Mouse (Mus musculus) intestine, postnatal 0 days (tissue): ENCODE results near the gene Mcoln2. TPM values are rescaled to one million over a fixed set of nuclear protein-coding genes. Genes with fewer than 3 reads are reported as not detected.

Experiments used
- ATAC-seq: fragments of 200-750 bp; cut with Nextera tagmentation; 2 replicates; pipeline ENCODE4 v1.8.0; 2017; ENCODE audit warnings: mild to moderate bottlenecking, moderate TSS enrichment, moderate library complexity
- H3K27ac ChIP-seq: fragments of 300-500 bp; sonication (generic); 2 replicates; pipeline ENCODE4 v1.5.1; 2014; ENCODE audit warnings: mild to moderate bottlenecking, low read depth, low read length, moderate library complexity
- H3K27me3 ChIP-seq: fragments of 300-500 bp; sonication (generic); replicated peaks from 2 replicates; pipeline ENCODE4 v1.6.1; 2014; ENCODE audit warnings: low read length, mixed read lengths; ENCODE audit not compliant: control insufficient read depth, insufficient read depth
- H3K36me3 ChIP-seq: fragments of 300-500 bp; sonication (generic); 2 replicates; pipeline ENCODE4 v1.6.1; 2014; ENCODE audit warnings: mild to moderate bottlenecking, moderate library complexity; ENCODE audit not compliant: control insufficient read depth, insufficient read depth
- H3K4me1 ChIP-seq: fragments of 300-500 bp; sonication (generic); replicated peaks from 2 replicates; pipeline ENCODE4 v1.6.1; 2014; ENCODE audit warnings: antibody characterized with exemption, low read length, mixed read lengths; ENCODE audit not compliant: control insufficient read depth, insufficient read depth
- H3K4me2 ChIP-seq: fragments of 300-500 bp; sonication (generic); replicated peaks from 2 replicates; pipeline ENCODE4 v1.6.1; 2014; ENCODE audit warnings: low read depth, mild to moderate bottlenecking, moderate library complexity
- H3K4me3 ChIP-seq: fragments of 300-500 bp; sonication (generic); 2 replicates; pipeline ENCODE4 v1.5.1; 2014; ENCODE audit warnings: low read depth, low read length
- H3K9ac ChIP-seq: fragments of 300-500 bp; sonication (generic); 2 replicates; pipeline ENCODE4 v1.6.1; 2014; ENCODE audit warnings: mild to moderate bottlenecking, low read depth, low read length
- H3K9me3 ChIP-seq: fragments of 300-500 bp; sonication (generic); 2 replicates; pipeline ENCODE4 v1.6.1; 2016; ENCODE audit warnings: mixed run types; ENCODE audit not compliant: control insufficient read depth
- CTCF ChIP-seq: sonication (generic); IDR thresholded peaks from 2 replicates; pipeline ENCODE4 v1.5.1; 2016; ENCODE audit warnings: low read depth, mild to moderate bottlenecking, control low read depth, antibody characterized with exemption, moderate library complexity
- WGBS: fragments of 180-500 bp; shearing (Covaris S2); extraction: QIAGEN DNeasy Blood & Tissue Kit; methylation state at CpG from one replicate; pipeline ENCODE4 v1.1.7; 2014; 5-methylcytosine and 5-hydroxymethylcytosine counted together
- polyA plus RNA-seq: library from polyadenylated mRNA; unstranded; fragments of >200 nt; fragmentation: Nextera tagmentation; extraction: Ambion mirVana; gene quantifications from 2 replicates; pipeline ENCODE4 v1.2.1, GENCODE M21; 2015

Gene Mcoln2
- polyA plus RNA-seq, 1 experiment from 2014 or later = 6.4 TPM

- no peak for ATAC-seq
- Histone ChIP-seq H3K4me1 (no peaks in the 10 kb centered on the region), H3K4me2 (no peak overlapping the region), H3K27ac (no peak overlapping the region), H3K27me3 (no peaks in the 10 kb centered on the region), H3K9ac (no peak overlapping the region), H3K36me3 (no peaks in the 10 kb centered on the region), H3K9me3 (no peaks in the 10 kb centered on the region), H3K4me3 (no peak overlapping the region)
- no peak for TF ChIP-seq CTCF
- WGBS = 48% methylated on average over 4 of the region's 4 CpGs
Measured at GRCm38 (mm10) chr3:146233741-146234140, 84.1 kb downstream of the Mcoln2 start.

GRCm38 (mm10) chr3:146234530-146234929, 84.9 kb downstream of the Mcoln2 start:
- no peaks in the 10 kb centered on the region for H3K9me3 ChIP-seq
- WGBS = 40% methylated on average over 10 of the region's 10 CpGs
- H3K4me3 ChIP-seq = no peak overlapping the region
- no peak for TF ChIP-seq CTCF
- no peak for ATAC-seq
- no peaks in the 10 kb centered on the region for H3K27me3 ChIP-seq
- H3K9ac ChIP-seq = no peak overlapping the region
- no peaks in the 10 kb centered on the region for H3K36me3 ChIP-seq
- H3K4me2 ChIP-seq = no peak overlapping the region
- H3K27ac ChIP-seq = no peak overlapping the region
- no peaks in the 10 kb centered on the region for H3K4me1 ChIP-seq

GRCm38 (mm10) chr3:146236280-146236679, 86.6 kb downstream of the Mcoln2 start:
- WGBS = 44% methylated on average over 8 of the region's 8 CpGs

GRCm38 (mm10) chr3:146237676-146238075, 88.0 kb downstream of the Mcoln2 start:
- Histone ChIP-seq H3K36me3 (no peaks in the 10 kb centered on the region), H3K4me1 (no peaks in the 10 kb centered on the region), H3K4me3 (no peak overlapping the region), H3K4me2 (no peak overlapping the region), H3K27me3 (no peaks in the 10 kb centered on the region), H3K9ac (no peak overlapping the region), H3K27ac (no peak overlapping the region), H3K9me3 (no peaks in the 10 kb centered on the region)
- WGBS = 86% methylated on average over 5 of the region's 5 CpGs
- no peak for TF ChIP-seq CTCF
- no peak for ATAC-seq

More at GRCm38 (mm10) chr3:146236280-146236679, 86.6 kb downstream of the Mcoln2 start:
- no peak for TF ChIP-seq CTCF
- H3K4me1 ChIP-seq = no peaks in the 10 kb centered on the region
- H3K4me3 ChIP-seq = no peak overlapping the region
- no peak overlapping the region for H3K27ac ChIP-seq
- H3K4me2 ChIP-seq = no peak overlapping the region
- H3K9ac ChIP-seq = no peak overlapping the region
- H3K36me3 ChIP-seq = no peaks in the 10 kb centered on the region
- ATAC-seq = 0 out of 2 replicates have a peak, but pooled peaks have one; percentile 25
- no peaks in the 10 kb centered on the region for H3K9me3 ChIP-seq
- no peaks in the 10 kb centered on the region for H3K27me3 ChIP-seq

GRCm38 (mm10) chr3:146244630-146245029, 95.0 kb downstream of the Mcoln2 start:
- no peaks in the 10 kb centered on the region for H3K9me3 ChIP-seq
- no peaks in the 10 kb centered on the region for H3K36me3 ChIP-seq
- no peak overlapping the region for H3K4me2 ChIP-seq
- H3K9ac ChIP-seq = no peak overlapping the region
- TF ChIP-seq CTCF = no peak
- ATAC-seq = no peak
- no peak overlapping the region for H3K4me3 ChIP-seq
- H3K27ac ChIP-seq = no peak overlapping the region
- 86% methylated on average over 1 of the region's 1 CpGs for WGBS
- H3K4me1 ChIP-seq = no peaks in the 10 kb centered on the region
- H3K27me3 ChIP-seq = no peaks in the 10 kb centered on the region

Other genes with a start within 250 kb of the Mcoln2 start
- 39.1 and 40.3 TPM in 2 replicates for gene Bcl10, start 227.0 kb upstream of the Mcoln2 start, polyA plus RNA-seq
- gene 2410004B18Rik, start 211.8 kb upstream of the Mcoln2 start, polyA plus RNA-seq = 38.7 and 38.9 TPM in 2 replicates
- gene Syde2, start 162.0 kb upstream of the Mcoln2 start, polyA plus RNA-seq = 0.98 and 1.5 TPM in 2 replicates
- 0.89 and 1.0 TPM in 2 replicates for gene Wdr63, start 41.7 kb upstream of the Mcoln2 start, polyA plus RNA-seq
- 137 and 144 TPM in 2 replicates for gene Mcoln3, start 32.4 kb upstream of the Mcoln2 start, polyA plus RNA-seq
- 10.7 TPM in 2 replicates for gene Lpar3, start 71.1 kb downstream of the Mcoln2 start, polyA plus RNA-seq